Mouse (Mus musculus): ENCODE measurements around the gene Pih1d3. TPM values are rescaled to one million over a fixed set of nuclear protein-coding genes. Genes with fewer than 3 reads are reported as not detected.

Gene Pih1d3
- not detected in 2 replicates for polyA plus RNA-seq (2012; rRNA removed)

GRCm38 (mm10) chr1:31222564-31222963, at the start of gene Pih1d3, which contains the start of gene 4931428L18Rik:
Gene Pih1d3 (plus strand): TSS chr1:31222838.
Gene 4931428L18Rik (minus strand): TSS chr1:31222684.

GRCm38 (mm10) chr1:31176101-31176500, 46.5 kb upstream of the Pih1d3 start, which contains the start of gene Lgsn:
Gene Lgsn (plus strand): TSS chr1:31176401.

Other genes starting within 250 kb of the Pih1d3 start
- gene AC153137.1, start 244.9 kb upstream of the Pih1d3 start, polyA plus RNA-seq (2012; rRNA removed) = not detected in 2 replicates
- gene Lgsn, start 46.4 kb upstream of the Pih1d3 start, polyA plus RNA-seq (2012; rRNA removed) = 0.02 TPM in 2 replicates
- gene 4931428L18Rik, start 154 bp upstream of the Pih1d3 start, polyA plus RNA-seq (2012; rRNA removed) = 0.09 and 0.10 TPM in 2 replicates